Mouse (Mus musculus): ENCODE results near the gene Anks6. TPM values are rescaled to one million over a fixed set of nuclear protein-coding genes. Genes with fewer than 3 reads are reported as not detected.

Anks6 gene
- polyA plus RNA-seq, 1 experiment from 2014 or later, result 4.0 TPM

DNA sequence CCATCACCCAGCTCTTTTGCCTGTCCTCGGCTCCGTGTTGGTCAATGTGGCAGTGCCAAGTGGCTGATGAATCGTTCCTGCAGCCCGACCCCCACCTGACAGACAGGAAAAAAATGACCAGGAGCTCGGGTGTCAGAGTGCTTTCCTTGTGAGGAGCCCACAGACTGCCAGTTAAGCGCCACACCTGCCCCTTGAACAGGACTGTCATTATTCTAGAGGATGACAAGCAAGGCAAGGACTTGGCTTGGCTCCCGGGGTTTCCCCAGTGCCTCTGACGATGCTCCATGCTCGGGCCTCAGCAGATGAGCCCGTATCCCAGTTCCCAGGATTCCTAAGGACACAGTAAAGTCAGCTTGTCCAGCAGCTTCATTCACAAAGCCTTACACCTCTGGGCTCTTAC lies 44.8 kb downstream of the Anks6 start:
- no peak for ATAC-seq (ENCODE audit: insufficient number of reproducible peaks, low FRiP score, low TSS enrichment, low read depth)
- H3K9me3 ChIP-seq (replicated peaks), result no peaks in the 10 kb centered on the region
- H3K36me3 ChIP-seq, result peaks cover 16% of the 10 kb centered on the region
- no peak overlapping the region for H3K27ac ChIP-seq (replicated peaks)
- H3K4me3 ChIP-seq (replicated peaks), result no peak overlapping the region
- 53% methylated on average over 10 of the region's 10 CpGs for WGBS
- 0 out of 2 replicates have a peak, but pooled peaks cover 9% of the 10 kb centered on the region for H3K27me3 ChIP-seq
- H3K4me2 ChIP-seq (replicated peaks), result no peak overlapping the region
- H3K9ac ChIP-seq, result no peak overlapping the region
- H3K4me1 ChIP-seq, result peaks cover 15% of the 10 kb centered on the region; the same call in 1 of the 2 replicates

GRCm38 (mm10) chr4:47010400-47011231 lies 46.6 kb downstream of the Anks6 start:
- no peak overlapping the region for H3K9ac ChIP-seq
- H3K36me3 ChIP-seq, result peaks cover under 1% of the 10 kb centered on the region; the same call in 1 of the 2 replicates
- H3K9me3 ChIP-seq (replicated peaks), result no peaks in the 10 kb centered on the region
- H3K27me3 ChIP-seq, result 0 out of 2 replicates have a peak, but pooled peaks cover 9% of the 10 kb centered on the region
- peak overlapping the region; percentile 28 for H3K4me2 ChIP-seq (replicated peaks)
- H3K4me3 ChIP-seq (replicated peaks), result no peak overlapping the region
- no peak for ATAC-seq (ENCODE audit: insufficient number of reproducible peaks, low FRiP score, low TSS enrichment, low read depth)
- peaks cover 15% of the 10 kb centered on the region; the same call in 1 of the 2 replicates for H3K4me1 ChIP-seq
- 28% methylated on average over 12 of the region's 12 CpGs for WGBS
- no peak overlapping the region for H3K27ac ChIP-seq (replicated peaks)

DNA sequence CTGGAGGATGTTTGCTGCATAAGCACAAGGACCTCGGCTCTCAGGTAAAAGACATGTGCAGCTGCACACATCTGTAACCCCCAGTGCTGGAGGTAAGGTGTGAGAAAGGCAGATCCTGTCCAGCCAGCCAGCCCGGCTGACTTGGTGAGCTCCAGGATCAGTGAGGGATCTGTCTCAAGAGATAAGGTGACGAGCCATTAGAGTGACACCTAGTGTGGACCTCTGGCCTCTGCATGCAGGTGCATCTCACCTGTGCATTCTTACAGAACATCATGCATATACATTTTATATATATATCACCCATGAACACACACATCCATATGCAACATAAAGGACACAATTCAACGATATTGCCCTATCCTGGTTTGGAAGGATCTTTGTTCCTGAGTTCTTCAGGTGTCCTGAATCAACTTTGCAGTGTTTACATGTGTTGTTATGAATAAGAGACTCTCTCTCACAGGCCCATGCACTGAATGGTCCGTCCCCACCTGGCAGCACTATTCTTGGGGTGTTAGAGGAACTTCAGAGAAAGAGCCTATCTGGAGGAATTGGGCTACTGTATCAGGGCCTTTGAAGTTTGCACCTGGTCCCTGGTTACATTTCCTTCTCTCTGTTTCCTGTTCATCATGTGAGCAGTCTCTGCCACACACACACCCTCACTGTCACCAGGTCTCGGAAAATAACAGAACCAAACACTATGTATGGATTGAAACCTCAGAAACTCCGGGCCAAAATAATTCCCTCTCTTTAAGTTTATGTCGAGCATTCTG lies 56.4 kb downstream of the Anks6 start:
- WGBS, result 59% methylated on average over 8 of the region's 8 CpGs
- no peak overlapping the region for H3K9ac ChIP-seq
- H3K27me3 ChIP-seq, result 0 out of 2 replicates have a peak, but pooled peaks cover 4% of the 10 kb centered on the region
- no peaks in the 10 kb centered on the region for H3K4me1 ChIP-seq
- no peaks in the 10 kb centered on the region for H3K9me3 ChIP-seq (replicated peaks)
- H3K27ac ChIP-seq (replicated peaks), result no peak overlapping the region
- no peak for ATAC-seq (ENCODE audit: insufficient number of reproducible peaks, low FRiP score, low TSS enrichment, low read depth)
- H3K4me3 ChIP-seq (replicated peaks), result no peak overlapping the region
- no peaks in the 10 kb centered on the region for H3K36me3 ChIP-seq
- no peak overlapping the region for H3K4me2 ChIP-seq (replicated peaks)

DNA sequence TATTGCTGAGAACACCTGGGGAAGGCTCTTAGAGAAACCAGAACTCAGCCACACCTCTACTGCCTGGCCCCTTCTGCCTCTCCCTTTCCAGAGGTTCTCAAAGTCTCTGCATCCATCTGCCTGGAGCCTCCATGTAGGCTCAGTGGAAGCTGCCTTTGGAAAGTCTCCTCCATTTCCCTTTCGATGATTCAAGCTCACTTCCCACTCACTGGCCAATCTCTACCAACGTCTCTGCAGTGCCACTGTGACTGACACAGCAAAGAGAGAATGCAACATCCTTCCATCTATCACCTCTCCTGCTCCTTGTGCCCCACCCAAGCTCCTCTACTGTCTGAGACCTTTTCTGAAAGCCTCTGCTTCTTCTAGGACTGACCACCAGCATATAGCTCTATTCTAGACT lies 59.3 kb downstream of the Anks6 start:
- no peak overlapping the region for H3K4me2 ChIP-seq (replicated peaks)

DNA sequence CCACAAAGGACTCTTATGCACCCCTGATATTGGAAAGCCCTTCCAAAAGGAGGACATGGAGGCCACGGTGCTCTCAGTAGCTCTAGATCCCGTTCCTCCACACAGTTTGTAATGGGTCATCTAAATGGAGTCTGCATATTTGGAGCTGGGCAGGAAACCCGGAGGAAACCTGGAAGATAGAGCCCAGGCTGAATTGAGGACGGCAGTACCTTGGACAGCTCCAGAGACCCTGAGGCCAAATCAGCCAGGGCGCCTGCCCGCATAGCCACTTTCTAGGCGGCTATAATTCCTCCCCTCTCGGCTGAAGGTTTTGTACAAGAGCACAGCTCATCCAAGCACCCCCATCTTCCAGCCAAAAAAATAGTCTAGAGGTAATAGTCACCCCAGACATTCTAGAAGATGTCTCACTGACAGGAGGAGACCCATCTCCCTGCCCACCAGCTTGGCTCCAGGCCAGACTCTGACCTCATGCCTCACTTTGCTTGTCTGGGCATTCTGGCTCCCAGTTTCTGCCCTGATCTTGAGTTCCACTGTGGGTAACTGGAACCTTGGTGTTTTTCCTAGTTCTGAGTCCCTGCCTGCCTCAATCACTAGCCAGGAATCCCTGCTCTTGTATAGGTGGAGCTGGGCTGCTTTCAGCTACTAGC lies 64.3 kb downstream of the Anks6 start:
- Histone ChIP-seq H3K27ac (replicated peaks) (no peak overlapping the region), H3K9me3 (replicated peaks) (no peaks in the 10 kb centered on the region), H3K36me3 (no peaks in the 10 kb centered on the region), H3K4me2 (replicated peaks) (no peak overlapping the region), H3K27me3 (peaks cover 73% of the 10 kb centered on the region), H3K4me3 (replicated peaks) (no peak overlapping the region), H3K9ac (no peak overlapping the region), H3K4me1 (peaks cover 23% of the 10 kb centered on the region)
- 3% methylated on average over 8 of the region's 8 CpGs for WGBS
- no peak for ATAC-seq (ENCODE audit: insufficient number of reproducible peaks, low FRiP score, low TSS enrichment, low read depth)

More for the DNA sequence above, 59.3 kb downstream of the Anks6 start:
- 78% methylated on average over 2 of the region's 2 CpGs for WGBS
- no peak for ATAC-seq (ENCODE audit: insufficient number of reproducible peaks, low FRiP score, low TSS enrichment, low read depth)
- Histone ChIP-seq H3K4me3 (replicated peaks) (no peak overlapping the region), H3K27ac (replicated peaks) (no peak overlapping the region), H3K9me3 (replicated peaks) (no peaks in the 10 kb centered on the region), H3K9ac (no peak overlapping the region), H3K27me3 (peaks cover 24% of the 10 kb centered on the region), H3K36me3 (no peaks in the 10 kb centered on the region), H3K4me1 (no peaks in the 10 kb centered on the region)

- H3K36me3 ChIP-seq, result no peaks in the 10 kb centered on the region
- peaks cover 71% of the 10 kb centered on the region for H3K27me3 ChIP-seq
- WGBS, result under 1% methylated on average over 31 of the region's 31 CpGs
- H3K27ac ChIP-seq (replicated peaks), result no peak overlapping the region
- peak overlapping the region; percentile 97 for H3K4me2 ChIP-seq (replicated peaks)
- H3K4me3 ChIP-seq (replicated peaks), result peak overlapping the region; percentile 52
- peaks cover 23% of the 10 kb centered on the region for H3K4me1 ChIP-seq
- H3K9ac ChIP-seq, result no peak overlapping the region
- H3K9me3 ChIP-seq (replicated peaks), result no peaks in the 10 kb centered on the region
- ATAC-seq (ENCODE audit: insufficient number of reproducible peaks, low FRiP score, low TSS enrichment, low read depth), result no peak
Observed at GRCm38 (mm10) chr4:46991959-46992316, 65.3 kb downstream of the Anks6 start.

GRCm38 (mm10) chr4:46991016-46991958 lies 65.9 kb downstream of the Anks6 start, which contains the start of gene Gabbr2:
Gene Gabbr2, minus strand, starts transcription at chr4:46991873.
- Histone ChIP-seq H3K27me3 (peaks cover 75% of the 10 kb centered on the region), H3K27ac (replicated peaks) (no peak within 1 kb of the TSS), H3K36me3 (no peaks in the 10 kb centered on the region), H3K4me3 (replicated peaks) (peak within 1 kb of the TSS; percentile 52), H3K9me3 (replicated peaks) (no peaks in the 10 kb centered on the region), H3K9ac (no peak within 1 kb of the TSS), H3K4me1 (peaks cover 23% of the 10 kb centered on the region), H3K4me2 (replicated peaks) (peak within 1 kb of the TSS; percentile 97)
- ATAC-seq (ENCODE audit: insufficient number of reproducible peaks, low FRiP score, low TSS enrichment, low read depth), result peak; percentile 26; the same call in 1 of the 2 replicates
- under 1% methylated on average over 114 of the region's 134 CpGs for WGBS

DNA sequence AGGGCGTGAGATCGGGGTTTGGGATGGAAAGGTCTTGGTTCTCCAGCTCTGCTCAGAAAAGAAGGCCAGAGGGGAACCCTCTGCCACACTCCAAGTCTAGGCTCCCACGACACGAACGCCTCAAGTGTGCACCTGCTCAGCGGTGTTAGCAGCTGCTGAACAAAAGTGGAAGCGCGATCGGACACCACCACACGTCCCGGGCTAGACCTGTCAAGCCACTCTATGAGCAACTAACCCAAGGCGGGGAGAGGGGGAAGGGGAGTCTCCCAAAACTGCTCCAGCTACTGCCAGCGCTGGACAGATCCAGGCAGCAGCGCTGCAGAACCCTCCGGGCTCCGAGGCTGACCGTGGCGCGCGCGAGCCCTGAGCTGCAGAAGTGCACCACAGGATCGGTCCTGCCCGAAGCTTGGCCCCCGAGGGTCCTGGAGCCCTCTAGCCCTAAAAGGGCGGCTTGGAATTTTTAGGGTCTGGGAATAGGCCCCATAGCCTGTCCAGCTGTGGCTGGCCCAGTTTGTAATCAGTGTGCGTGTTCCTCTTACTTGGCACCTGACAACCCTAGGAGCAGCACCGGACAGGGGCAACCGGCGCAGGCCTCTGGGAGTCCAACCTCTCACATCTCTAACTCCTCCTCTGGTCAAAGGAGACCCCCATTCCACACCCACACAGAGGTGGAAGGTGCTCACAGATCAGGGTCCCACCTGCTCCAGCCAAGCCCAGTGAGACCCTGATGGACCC lies 66.8 kb downstream of the Anks6 start:
- H3K4me2 ChIP-seq (replicated peaks), result peak overlapping the region; percentile 97

DNA sequence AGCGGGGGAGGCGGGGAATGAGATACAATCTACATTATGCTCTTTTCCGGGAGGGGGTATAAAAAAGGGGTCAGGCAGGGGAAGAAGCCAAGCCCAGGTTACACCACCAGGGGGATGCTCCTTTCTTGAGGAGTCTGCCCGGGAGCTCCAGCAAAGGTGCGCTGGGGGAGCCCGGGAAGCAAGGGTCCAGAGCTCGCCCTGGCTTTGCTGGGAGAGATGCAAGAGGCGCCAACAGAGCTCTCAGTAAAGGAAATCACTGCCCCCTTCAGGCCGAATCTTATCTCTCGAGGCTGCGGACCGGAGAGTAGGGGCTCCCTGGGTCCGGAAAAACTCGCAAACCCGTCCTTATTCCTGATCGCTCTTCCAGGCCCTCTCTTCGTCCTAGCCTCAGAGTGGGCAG lies 67.4 kb downstream of the Anks6 start:
- no peak overlapping the region for H3K27ac ChIP-seq (replicated peaks)
- peak overlapping the region; percentile 52; the same call in 1 of the 2 replicates for H3K4me3 ChIP-seq (replicated peaks)
- H3K4me2 ChIP-seq (replicated peaks), result peak overlapping the region; percentile 97; the same call in 1 of the 2 replicates
- peaks cover 23% of the 10 kb centered on the region for H3K4me1 ChIP-seq
- 2% methylated on average over 17 of the region's 17 CpGs for WGBS
- H3K36me3 ChIP-seq, result no peaks in the 10 kb centered on the region
- H3K9me3 ChIP-seq (replicated peaks), result no peaks in the 10 kb centered on the region
- H3K9ac ChIP-seq, result no peak overlapping the region
- ATAC-seq (ENCODE audit: insufficient number of reproducible peaks, low FRiP score, low TSS enrichment, low read depth), result no peak
- peaks cover 72% of the 10 kb centered on the region for H3K27me3 ChIP-seq

More for the DNA sequence above, 66.8 kb downstream of the Anks6 start:
- no peak overlapping the region for H3K9ac ChIP-seq
- no peak overlapping the region for H3K27ac ChIP-seq (replicated peaks)
- no peak for ATAC-seq (ENCODE audit: insufficient number of reproducible peaks, low FRiP score, low TSS enrichment, low read depth)
- no peaks in the 10 kb centered on the region for H3K36me3 ChIP-seq
- peaks cover 75% of the 10 kb centered on the region for H3K27me3 ChIP-seq
- H3K9me3 ChIP-seq (replicated peaks), result no peaks in the 10 kb centered on the region
- H3K4me1 ChIP-seq, result peaks cover 23% of the 10 kb centered on the region
- peak overlapping the region; percentile 52 for H3K4me3 ChIP-seq (replicated peaks)
- WGBS, result 4% methylated on average over 29 of the region's 29 CpGs

- peaks cover 64% of the 10 kb centered on the region for H3K27me3 ChIP-seq
- ATAC-seq (ENCODE audit: insufficient number of reproducible peaks, low FRiP score, low TSS enrichment, low read depth), result no peak
- 65% methylated on average over 4 of the region's 4 CpGs for WGBS
Observed at GRCm38 (mm10) chr4:46988824-46989223, 68.4 kb downstream of the Anks6 start.

More at GRCm38 (mm10) chr4:46988824-46989223, 68.4 kb downstream of the Anks6 start:
- H3K9ac ChIP-seq, result no peak overlapping the region
- no peaks in the 10 kb centered on the region for H3K9me3 ChIP-seq (replicated peaks)
- H3K4me3 ChIP-seq (replicated peaks), result no peak overlapping the region
- no peak overlapping the region for H3K27ac ChIP-seq (replicated peaks)
- H3K4me2 ChIP-seq (replicated peaks), result no peak overlapping the region
- H3K36me3 ChIP-seq, result no peaks in the 10 kb centered on the region
- H3K4me1 ChIP-seq, result peaks cover 23% of the 10 kb centered on the region

Data from embryonic facial prominence, embryonic 15.5 days (tissue).